Mouse (Mus musculus) midbrain, embryonic 14.5 days (tissue): ENCODE measurements around the gene Abca13. TPM values are rescaled to one million over a fixed set of nuclear protein-coding genes. Genes with fewer than 3 reads are reported as not detected.

Experiments used
- ATAC-seq: fragments of 200-750 bp; cut with Nextera tagmentation; 2 replicates; pipeline ENCODE4 v1.8.0; 2017; ENCODE audit warnings: moderate number of reproducible peaks, moderate library complexity; ENCODE audit not compliant: low FRiP score, low TSS enrichment
- DNase-seq: peaks from one replicate; pipeline ENCODE4 v3.0.0-alpha.2; 2015
- H3K27ac ChIP-seq: fragments of 300-500 bp; sonication (generic); replicated peaks from 2 replicates; pipeline ENCODE4 v1.5.1; 2014; ENCODE audit warnings: mild to moderate bottlenecking, low read depth, low read length, moderate library complexity
- H3K27me3 ChIP-seq: fragments of 300-500 bp; sonication (generic); 2 replicates; pipeline ENCODE4 v1.6.1; 2014; ENCODE audit warnings: low read length, control low read depth, mixed read lengths; ENCODE audit not compliant: control insufficient read depth, insufficient read depth
- H3K36me3 ChIP-seq: fragments of 300-500 bp; sonication (generic); 2 replicates; pipeline ENCODE4 v1.6.1; 2014; ENCODE audit warnings: low read length, control low read depth; ENCODE audit not compliant: control insufficient read depth, insufficient read depth
- H3K4me1 ChIP-seq: fragments of 300-500 bp; sonication (generic); 2 replicates; pipeline ENCODE4 v1.6.1; 2014; ENCODE audit warnings: mild to moderate bottlenecking, antibody characterized with exemption, low read length, control low read depth; ENCODE audit not compliant: control insufficient read depth, insufficient read depth
- H3K4me2 ChIP-seq: fragments of 300-500 bp; sonication (generic); 2 replicates; pipeline ENCODE4 v1.6.1; 2014; ENCODE audit warnings: mild to moderate bottlenecking, low read length, moderate library complexity
- H3K4me3 ChIP-seq: fragments of 300-500 bp; sonication (generic); replicated peaks from 2 replicates; pipeline ENCODE4 v1.5.1; 2014; ENCODE audit warnings: low read depth, low read length
- H3K9ac ChIP-seq: fragments of 300-500 bp; sonication (generic); replicated peaks from 2 replicates; pipeline ENCODE4 v1.6.1; 2014; ENCODE audit warnings: mild to moderate bottlenecking, low read length, moderate library complexity
- H3K9me3 ChIP-seq: fragments of 300-500 bp; sonication (generic); 2 replicates; pipeline ENCODE4 v1.6.1; 2016; ENCODE audit warnings: low read length, control low read depth, mixed read lengths; ENCODE audit not compliant: control insufficient read depth
- WGBS: fragments of 180-500 bp; shearing (Covaris S2); extraction: QIAGEN DNeasy Blood & Tissue Kit; methylation state at CpG from one replicate; pipeline ENCODE4 v1.1.7; 2014; 5-methylcytosine and 5-hydroxymethylcytosine counted together
- polyA plus RNA-seq: library from polyadenylated mRNA; unstranded; fragments of >200 nt; fragmentation: Nextera tagmentation; extraction: Ambion mirVana; gene quantifications from 2 replicates; pipeline ENCODE4 v1.2.1, GENCODE M21; 2014

Gene Abca13
- polyA plus RNA-seq, 1 experiment from 2014 or later: 0.18 TPM

DNA sequence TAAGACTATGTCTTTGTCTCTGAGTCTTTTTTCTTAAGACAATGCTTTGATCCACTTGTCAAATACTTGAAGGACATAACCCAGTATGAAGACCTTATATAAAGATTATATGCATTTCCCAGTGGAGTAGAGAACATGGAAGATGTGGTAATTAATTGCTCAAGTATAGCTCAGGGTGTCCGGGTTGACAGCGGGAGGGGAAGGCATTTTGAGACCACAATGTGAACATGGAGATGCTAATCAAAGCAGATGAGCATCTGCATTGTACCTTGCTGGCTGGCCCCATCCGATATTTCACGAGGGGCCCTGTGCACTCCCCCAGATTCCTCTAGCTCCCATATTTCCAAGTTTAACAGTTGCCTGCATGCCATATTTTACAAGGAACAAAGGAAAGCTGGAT, 383.2 kb downstream of the Abca13 start:
- peak; percentile 81; the same call in 1 of the 2 replicates for ATAC-seq
- H3K27me3 ChIP-seq: no peaks in the 10 kb centered on the region
- H3K9ac ChIP-seq: no peak overlapping the region
- H3K4me3 ChIP-seq: no peak overlapping the region
- no peaks in the 10 kb centered on the region for H3K9me3 ChIP-seq
- H3K36me3 ChIP-seq: no peaks in the 10 kb centered on the region
- H3K27ac ChIP-seq: 0 out of 2 replicates have a peak overlapping the region, but pooled peaks have one; percentile 49
- 35% methylated on average over 4 of the region's 4 CpGs for WGBS
- peak; percentile 68 for DNase-seq
- no peaks in the 10 kb centered on the region for H3K4me1 ChIP-seq
- no peak overlapping the region for H3K4me2 ChIP-seq

DNA sequence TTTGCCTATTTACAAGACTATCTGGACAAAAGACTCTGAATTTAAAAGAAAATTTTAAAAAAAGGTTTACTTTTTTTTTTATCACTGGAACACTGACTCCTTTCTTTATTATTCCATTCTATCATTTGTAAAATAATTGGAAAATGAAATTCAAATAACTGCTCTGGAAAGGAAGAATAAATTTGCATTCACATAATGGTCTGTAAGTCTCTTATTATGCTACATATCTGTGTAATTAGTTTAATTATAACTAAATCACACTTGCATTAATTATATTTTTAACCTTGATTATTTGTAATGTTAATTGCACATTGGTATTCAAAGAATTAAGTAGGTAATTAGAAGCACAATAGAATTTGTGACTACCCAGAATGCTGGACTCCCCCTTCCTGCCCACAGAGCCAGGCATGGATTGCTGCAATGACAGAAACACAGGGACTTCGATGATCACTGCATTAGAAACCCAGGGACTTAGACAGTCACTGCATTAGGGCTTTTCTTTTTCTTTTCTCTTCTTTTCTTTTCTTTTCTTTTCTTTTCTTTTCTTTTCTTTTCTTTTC, 400.1 kb downstream of the Abca13 start:
- H3K4me3 ChIP-seq: no peak overlapping the region
- 72% methylated on average over 1 of the region's 1 CpGs for WGBS
- H3K9ac ChIP-seq: no peak overlapping the region
- ATAC-seq: no peak
- H3K4me2 ChIP-seq: no peak overlapping the region
- H3K9me3 ChIP-seq: no peaks in the 10 kb centered on the region
- H3K36me3 ChIP-seq: no peaks in the 10 kb centered on the region
- H3K27me3 ChIP-seq: no peaks in the 10 kb centered on the region
- DNase-seq: peak; percentile 28
- H3K4me1 ChIP-seq: no peaks in the 10 kb centered on the region
- H3K27ac ChIP-seq: no peak overlapping the region

DNA sequence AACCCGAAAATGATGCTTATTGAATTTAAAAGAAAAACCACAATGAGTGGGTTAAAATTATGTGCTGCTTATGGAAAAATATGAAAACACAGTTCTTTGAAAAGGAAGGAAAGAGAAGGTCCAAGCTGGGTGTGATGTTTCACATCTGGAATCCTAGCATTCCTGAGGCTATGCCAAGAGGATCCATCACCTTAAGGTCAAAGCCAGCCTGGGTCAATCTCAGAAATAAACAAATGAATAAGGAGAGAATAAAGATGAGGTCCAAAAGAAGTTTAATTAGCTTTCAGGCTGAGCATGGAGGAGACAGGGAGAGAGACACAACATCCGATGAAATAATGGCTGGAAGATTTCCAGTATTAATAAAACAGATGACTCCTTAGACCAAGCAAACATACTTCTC, 405.6 kb downstream of the Abca13 start:
- H3K36me3 ChIP-seq: no peaks in the 10 kb centered on the region
- WGBS: 80% methylated on average over 2 of the region's 2 CpGs

DNA sequence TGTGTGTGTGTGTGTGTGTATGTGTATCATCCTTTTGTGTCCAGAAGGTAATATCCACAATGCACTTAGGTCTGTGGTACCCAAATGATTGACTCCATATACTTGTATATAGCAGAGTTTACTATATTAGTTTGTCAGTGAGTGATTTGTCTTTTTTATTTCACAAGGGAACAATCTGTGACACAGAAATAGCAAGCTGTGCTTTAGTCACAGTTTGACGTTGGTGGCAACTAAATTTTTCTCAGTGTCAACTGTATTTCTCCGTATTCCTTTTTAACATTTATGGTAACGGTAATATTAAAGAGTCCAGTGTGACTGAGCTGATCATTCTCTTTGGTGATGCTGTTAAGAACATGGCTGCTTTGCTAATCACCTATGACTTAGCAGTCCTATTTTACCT, 409.4 kb downstream of the Abca13 start:
- Histone ChIP-seq H3K9ac (no peak overlapping the region), H3K27me3 (no peaks in the 10 kb centered on the region), H3K4me2 (no peak overlapping the region), H3K4me1 (no peaks in the 10 kb centered on the region), H3K27ac (no peak overlapping the region), H3K4me3 (no peak overlapping the region), H3K9me3 (no peaks in the 10 kb centered on the region), H3K36me3 (no peaks in the 10 kb centered on the region)
- ATAC-seq (no peak), DNase-seq (no peak)
- WGBS: 82% methylated on average over 3 of the region's 3 CpGs

More for the DNA sequence above, 405.6 kb downstream of the Abca13 start:
- H3K27ac ChIP-seq: no peak overlapping the region
- ATAC-seq (no peak), DNase-seq (no peak)
- H3K4me2 ChIP-seq: no peak overlapping the region
- no peaks in the 10 kb centered on the region for H3K4me1 ChIP-seq
- no peak overlapping the region for H3K9ac ChIP-seq
- H3K4me3 ChIP-seq: no peak overlapping the region
- no peaks in the 10 kb centered on the region for H3K27me3 ChIP-seq
- no peaks in the 10 kb centered on the region for H3K9me3 ChIP-seq

DNA sequence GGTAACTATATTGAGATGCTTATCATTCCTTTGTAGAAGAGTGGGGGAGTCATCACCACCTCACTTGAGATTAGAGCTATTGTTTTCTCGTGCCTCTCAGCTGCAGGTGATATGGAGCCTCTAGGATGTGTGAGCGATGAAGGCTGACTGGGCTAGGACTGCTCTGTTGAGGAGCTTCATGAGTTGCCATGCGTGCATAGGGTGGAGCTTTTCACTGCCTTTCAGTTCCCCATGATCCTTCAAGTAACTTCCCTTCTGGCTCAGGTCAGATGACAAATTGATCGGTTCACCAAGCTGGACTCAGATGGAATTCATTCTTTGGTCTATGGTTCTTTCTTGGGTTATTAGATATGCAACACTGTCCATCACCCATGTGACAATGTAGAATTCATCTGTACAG, 410.4 kb downstream of the Abca13 start:
- 88% methylated on average over 4 of the region's 4 CpGs for WGBS
- Histone ChIP-seq H3K4me2 (no peak overlapping the region), H3K9me3 (no peaks in the 10 kb centered on the region), H3K36me3 (no peaks in the 10 kb centered on the region), H3K27me3 (no peaks in the 10 kb centered on the region), H3K27ac (no peak overlapping the region), H3K4me3 (no peak overlapping the region), H3K9ac (no peak overlapping the region), H3K4me1 (no peaks in the 10 kb centered on the region)
- ATAC-seq (no peak), DNase-seq (no peak)

DNA sequence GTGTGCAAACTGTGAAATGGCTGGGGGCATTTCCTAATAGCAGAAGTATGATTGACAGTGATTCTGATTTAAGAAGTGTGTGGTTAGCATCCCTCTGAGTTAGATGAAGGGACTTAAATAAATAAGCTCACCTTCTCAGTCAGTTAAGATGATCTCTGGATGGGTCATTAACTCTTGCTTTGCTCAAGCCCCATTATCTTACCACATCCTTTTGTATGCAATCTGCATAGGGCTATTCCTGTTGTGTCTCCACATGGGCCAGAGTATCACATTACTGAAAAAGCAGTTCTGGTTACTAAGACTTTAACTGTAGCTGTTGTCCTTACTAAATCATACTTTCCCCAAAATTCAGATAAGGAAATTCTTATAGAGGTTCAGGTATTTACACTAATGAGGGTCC, 416.5 kb downstream of the Abca13 start:
- Histone ChIP-seq H3K4me2 (no peak overlapping the region), H3K4me3 (no peak overlapping the region), H3K4me1 (no peaks in the 10 kb centered on the region), H3K9ac (no peak overlapping the region), H3K27me3 (no peaks in the 10 kb centered on the region), H3K36me3 (no peaks in the 10 kb centered on the region), H3K27ac (no peak overlapping the region), H3K9me3 (no peaks in the 10 kb centered on the region)
- DNase-seq (peak; percentile 23), ATAC-seq (no peak)

DNA sequence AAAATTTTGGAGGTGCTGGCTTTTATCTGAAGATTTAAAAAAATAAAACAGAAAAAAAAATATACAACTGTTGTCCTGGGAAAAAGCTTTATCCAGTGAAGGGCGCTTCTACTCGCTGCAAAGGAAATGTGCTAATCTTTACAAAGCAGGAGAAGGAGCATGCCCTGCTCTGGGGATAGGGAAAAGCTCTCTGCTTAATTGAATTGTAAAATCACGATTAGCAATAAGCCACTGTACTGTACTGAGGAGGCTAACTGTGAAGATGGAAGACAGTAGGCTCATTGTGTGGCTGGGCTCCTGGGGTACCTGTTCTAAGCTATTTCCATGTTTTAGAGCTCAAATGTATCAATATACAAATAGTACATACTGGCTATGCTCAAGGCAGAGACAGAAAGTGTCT, 417.3 kb downstream of the Abca13 start:
- WGBS: 50% methylated on average over 3 of the region's 3 CpGs
- no peak for ATAC-seq
- Histone ChIP-seq H3K9ac (no peak overlapping the region), H3K27ac (no peak overlapping the region), H3K4me1 (no peaks in the 10 kb centered on the region), H3K36me3 (no peaks in the 10 kb centered on the region), H3K27me3 (no peaks in the 10 kb centered on the region), H3K4me3 (no peak overlapping the region), H3K4me2 (no peak overlapping the region), H3K9me3 (no peaks in the 10 kb centered on the region)
- no peak for DNase-seq

DNA sequence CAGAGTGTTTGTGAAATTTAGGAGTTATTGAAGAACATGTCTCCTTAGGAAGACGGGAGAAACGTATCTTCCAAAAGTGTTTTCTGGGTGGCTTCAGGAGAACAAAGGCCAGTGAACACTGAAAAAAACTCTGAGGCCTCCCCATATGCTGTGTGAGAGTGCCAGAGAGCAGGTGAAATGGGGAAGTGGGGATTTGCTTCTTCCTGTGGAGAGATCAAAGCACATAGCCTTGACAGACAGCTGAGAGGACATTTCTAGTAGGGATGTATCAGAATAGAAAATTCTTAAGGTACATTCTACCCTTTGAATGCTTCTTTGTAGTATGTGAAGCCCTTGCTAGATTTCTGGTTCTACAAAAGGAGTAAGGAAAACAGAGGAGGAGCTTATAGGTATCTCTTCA, 424.4 kb downstream of the Abca13 start:
- H3K4me2 ChIP-seq: no peak overlapping the region
- no peak for DNase-seq
- 72% methylated on average over 2 of the region's 2 CpGs for WGBS
- H3K36me3 ChIP-seq: no peaks in the 10 kb centered on the region
- no peaks in the 10 kb centered on the region for H3K27me3 ChIP-seq
- H3K4me1 ChIP-seq: no peaks in the 10 kb centered on the region
- H3K9ac ChIP-seq: no peak overlapping the region
- no peaks in the 10 kb centered on the region for H3K9me3 ChIP-seq
- no peak for ATAC-seq
- H3K27ac ChIP-seq: no peak overlapping the region
- no peak overlapping the region for H3K4me3 ChIP-seq

DNA sequence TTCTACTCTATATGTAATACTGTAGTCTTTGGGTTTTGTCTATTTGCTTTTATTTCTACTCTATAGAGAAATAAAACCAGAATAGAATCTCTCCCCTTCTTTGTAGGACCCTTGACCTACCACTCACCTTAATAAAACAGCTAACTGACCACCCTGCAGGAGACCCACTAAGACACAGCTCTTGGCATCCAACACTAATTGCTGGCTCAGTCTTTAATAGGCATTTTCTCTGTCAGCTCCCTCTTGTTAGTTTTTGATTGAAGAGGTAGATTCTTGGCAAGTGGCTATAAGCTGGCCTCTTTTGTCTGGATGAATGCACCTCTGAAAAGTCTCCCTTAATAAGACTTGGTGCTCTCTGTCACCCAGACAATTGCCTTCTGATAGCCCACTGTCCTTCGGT, 424.9 kb downstream of the Abca13 start:
- Histone ChIP-seq H3K27ac (no peak overlapping the region), H3K9ac (no peak overlapping the region), H3K27me3 (no peaks in the 10 kb centered on the region), H3K36me3 (no peaks in the 10 kb centered on the region), H3K9me3 (no peaks in the 10 kb centered on the region), H3K4me3 (no peak overlapping the region), H3K4me1 (no peaks in the 10 kb centered on the region), H3K4me2 (no peak overlapping the region)
- ATAC-seq (no peak), DNase-seq (no peak)
- 57% methylated on average over 1 of the region's 1 CpGs for WGBS
